Mouse (Mus musculus): ENCODE measurements around the gene Usp46. TPM values are rescaled to one million over a fixed set of nuclear protein-coding genes. Genes with fewer than 3 reads are reported as not detected.
"Not testable (repeated sequence)": the region's sequence is repeated elsewhere in the genome, so short reads cannot be mapped to it uniquely, and the experiment has no call there.

Gene Usp46
- total RNA-seq, 2 experiments from 2014 or later, result 37.3 to 41.4 TPM

DNA sequence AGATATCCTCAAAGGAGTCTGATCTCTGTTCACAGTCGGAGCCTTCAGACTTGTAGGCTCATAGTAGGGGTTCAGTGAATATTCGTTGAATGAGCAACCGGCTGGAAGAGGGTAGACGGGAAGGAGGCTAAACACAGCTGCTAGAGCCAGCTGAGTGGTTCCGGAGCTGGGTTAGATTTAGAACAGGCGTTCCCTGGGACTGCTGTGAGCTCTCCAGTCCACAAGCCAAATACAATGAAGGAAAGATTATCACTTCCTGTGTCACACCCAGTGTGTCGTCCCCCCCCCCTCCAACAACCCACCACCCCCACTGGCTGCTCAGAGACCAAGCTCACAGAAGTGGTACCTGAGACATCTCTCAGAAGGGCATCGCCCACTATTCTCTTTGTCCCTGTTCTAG lies 9.7 kb upstream of the Usp46 start:
- ATAC-seq (replicated peaks; ENCODE audit: low FRiP score, low TSS enrichment, poor library complexity, severe bottlenecking), result no peak

DNA sequence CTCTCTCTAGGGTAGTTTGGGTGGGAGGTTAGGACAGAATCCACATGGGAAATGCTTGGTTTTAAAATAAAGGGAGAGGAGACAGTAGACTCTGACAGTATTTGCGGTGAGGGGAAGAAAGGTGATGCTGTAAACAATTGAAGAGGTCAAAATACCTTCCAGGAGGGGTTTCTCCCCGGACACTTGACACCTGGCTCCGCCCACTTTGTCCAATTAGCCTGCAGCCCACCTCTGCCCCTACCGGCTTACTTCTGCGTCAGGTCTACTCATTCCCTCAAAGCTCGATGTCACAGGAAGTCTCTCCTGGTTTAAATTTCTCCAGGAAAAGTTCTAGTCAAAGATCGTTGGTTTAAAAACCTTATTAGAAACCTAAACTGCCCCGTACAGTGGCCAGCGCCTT lies 8.5 kb upstream of the Usp46 start:
- ATAC-seq (replicated peaks; ENCODE audit: low FRiP score, low TSS enrichment, poor library complexity, severe bottlenecking), result no peak

DNA sequence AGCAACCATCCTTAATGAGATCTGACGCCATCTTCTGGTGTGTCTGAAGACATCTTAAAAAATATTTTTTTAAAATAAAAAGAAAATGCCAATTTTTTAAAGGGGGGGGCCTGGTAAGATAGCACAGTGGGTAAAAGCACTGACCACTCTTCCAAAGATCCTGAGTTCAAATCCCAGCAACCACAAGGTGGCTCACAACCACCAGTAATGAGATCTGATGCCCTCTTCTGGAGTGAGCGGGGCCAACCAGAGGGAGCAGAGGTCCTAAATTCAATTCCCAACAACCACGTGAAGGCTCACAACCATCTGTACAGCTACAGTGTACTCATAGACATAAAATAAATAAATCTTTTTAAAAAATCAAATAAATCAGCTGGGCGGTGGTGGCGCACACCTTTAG lies 2.3 kb upstream of the Usp46 start:
- ATAC-seq (replicated peaks; ENCODE audit: low FRiP score, low TSS enrichment, poor library complexity, severe bottlenecking), result not testable (repeated sequence)

DNA sequence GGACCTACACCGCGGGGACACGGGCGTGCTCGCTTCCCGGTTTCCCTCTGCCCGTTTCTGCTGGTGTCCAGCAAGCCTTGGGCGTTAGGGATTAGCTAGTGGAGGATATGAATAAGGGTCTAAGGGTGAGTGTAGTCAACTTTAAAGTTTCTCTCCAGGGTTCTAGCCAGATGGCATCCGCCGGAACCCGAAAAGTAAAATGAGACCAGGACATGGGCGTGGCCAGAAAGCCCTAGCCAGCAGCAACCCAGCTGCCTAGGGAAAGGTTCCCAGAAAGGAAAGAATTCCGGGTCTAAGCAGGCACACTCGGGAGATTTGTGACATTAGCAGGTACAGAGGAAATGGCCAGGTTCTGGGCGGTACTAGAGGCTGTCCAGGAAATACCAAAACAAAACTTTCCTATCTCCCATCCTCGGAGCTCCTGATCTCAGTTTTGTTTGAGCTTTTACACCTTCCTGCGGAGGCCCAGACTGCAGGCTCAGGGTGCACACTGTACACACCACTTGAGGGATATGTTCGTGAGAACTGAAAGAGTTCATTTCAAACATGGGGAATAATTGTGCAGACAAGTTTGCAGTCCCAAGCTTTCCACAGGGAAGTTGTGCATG lies 587 bp upstream of the Usp46 start:
- ATAC-seq (replicated peaks; ENCODE audit: low FRiP score, low TSS enrichment, poor library complexity, severe bottlenecking), result peak; percentile 3; the same call in 1 of the 2 replicates

DNA sequence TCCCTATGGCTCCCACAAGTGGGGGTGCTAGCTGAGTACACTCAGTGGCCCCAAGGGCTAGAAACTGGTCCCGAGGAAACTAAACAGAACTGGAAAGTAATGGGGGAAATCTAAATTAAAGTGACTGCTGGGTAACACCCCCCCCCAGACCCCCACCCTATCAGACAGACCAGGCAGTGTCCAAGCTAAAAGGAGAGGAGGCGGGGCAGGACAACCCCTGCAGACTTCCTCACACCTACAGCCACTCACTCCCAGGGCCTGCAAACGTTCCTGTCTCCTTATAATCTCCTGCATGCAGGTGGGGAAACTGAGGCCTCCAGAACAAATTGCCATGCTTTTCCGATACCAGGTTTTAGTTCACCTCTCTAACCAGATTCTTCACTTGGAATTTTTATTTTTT lies 885 bp downstream of the Usp46 start:
- no peak for ATAC-seq (replicated peaks; ENCODE audit: low FRiP score, low TSS enrichment, poor library complexity, severe bottlenecking)

DNA sequence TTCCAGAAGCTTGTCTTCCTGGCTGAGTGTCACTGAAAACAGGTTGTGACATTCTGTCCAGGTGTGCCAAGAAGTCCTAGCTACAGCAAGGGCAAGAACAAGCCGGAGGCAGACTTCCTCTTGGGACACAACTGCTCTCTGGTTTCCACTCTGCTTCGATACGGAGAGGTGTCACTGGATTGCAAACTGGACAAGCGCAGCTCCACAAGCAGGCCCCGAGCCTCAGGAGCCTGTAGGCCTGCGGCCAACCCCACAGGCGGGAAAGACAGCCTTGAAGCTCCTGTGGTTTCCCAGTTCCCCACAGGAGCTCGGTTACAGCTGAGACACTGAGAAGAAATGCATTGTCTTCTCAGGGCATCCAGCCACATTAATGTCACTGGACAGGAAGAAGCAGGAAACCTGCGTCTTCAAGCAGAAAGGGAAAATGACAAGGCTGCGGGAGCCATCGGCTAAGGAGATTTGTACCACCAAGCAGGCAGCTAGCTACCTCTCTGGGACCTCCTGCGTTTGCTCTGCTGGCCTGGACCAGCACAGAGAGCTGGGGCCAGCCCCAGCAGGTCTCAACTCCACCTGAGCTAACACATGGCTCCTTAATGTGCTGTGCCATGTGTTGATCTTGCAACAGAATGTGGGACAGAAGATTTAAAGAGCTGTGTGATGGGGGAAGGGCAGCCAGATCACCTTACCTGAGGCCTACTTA lies 1.7 kb downstream of the Usp46 start:
- ATAC-seq (replicated peaks; ENCODE audit: low FRiP score, low TSS enrichment, poor library complexity, severe bottlenecking), result no peak

DNA sequence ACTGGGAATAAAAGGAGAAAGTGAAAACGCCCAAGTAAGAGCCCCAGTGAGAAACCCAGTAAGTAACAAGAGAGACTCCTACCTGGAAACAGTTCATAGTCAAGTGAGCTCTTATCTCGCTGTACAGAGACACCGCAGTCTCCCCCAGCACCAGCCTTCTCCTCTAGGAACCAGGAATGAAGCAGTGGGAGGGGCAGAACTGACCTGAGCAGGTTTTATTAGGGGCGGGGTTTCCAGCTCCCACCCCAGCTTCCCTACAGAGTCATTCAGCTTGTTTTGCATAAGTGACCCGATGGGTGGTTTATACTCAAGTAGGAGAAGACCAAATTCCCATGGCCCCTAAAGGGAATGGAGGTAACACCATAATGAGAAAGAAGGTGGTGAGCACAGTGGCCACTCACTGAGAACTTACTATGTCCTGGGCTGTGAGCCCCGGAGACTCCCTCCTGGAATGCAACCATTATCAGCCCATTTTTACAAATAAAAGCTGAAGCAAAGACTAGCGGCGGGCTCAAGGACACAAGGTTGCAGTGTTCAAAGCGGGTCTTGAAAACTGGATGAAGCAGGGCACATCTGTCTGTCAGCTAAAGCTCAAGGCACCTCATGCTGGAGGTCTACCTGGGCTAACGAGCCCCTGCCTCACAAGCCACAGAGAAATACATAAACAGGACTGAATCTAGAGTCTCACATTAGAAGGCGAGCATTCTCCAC lies 2.5 kb downstream of the Usp46 start:
- peak; percentile 53 for ATAC-seq (replicated peaks; ENCODE audit: low FRiP score, low TSS enrichment, poor library complexity, severe bottlenecking)

DNA sequence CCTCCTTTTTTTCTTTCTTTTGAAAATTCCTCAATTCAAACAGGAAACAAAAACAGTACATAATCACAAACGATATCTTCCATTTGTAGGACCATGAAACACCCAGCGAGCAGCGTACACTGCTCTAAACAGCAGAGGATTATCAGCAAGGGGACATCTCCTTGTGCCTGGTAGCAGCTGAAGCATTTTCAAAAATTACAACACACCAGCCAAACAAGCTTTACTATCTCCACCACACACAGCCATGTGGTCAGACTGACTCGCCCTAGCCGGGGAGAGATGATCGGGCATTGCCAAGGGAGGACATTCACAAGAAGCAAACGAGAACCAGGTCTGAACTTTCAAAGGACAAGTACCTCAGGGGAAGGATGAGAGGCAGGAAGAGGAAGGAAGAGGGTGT lies 3.4 kb downstream of the Usp46 start:
- ATAC-seq (replicated peaks; ENCODE audit: low FRiP score, low TSS enrichment, poor library complexity, severe bottlenecking), result peak; percentile 75

DNA sequence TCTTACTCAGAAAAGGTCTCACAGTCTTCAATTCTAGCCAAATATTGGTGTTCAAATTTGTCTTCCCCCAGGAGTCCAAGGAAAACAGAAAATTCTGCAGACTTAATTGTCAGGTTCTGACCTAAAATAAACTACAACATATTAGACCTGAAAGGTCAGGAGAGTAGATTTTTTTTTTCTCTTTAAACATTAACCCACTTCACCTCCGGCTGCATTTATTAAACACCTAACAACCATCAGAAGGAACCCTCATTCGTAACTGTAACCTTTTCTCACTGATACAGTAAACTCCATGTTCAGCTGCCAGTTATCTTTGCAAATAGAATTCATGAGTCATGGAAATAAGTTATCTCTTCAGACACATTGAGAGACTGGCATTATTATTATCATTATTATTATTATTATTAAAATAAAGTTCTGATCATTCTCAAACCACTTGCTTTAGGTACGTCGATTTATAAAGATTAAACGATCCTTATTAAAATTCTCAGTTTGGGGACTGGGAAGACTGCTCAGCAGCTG lies 4.9 kb downstream of the Usp46 start:
- no peak; the same call in 1 of the 2 replicates for ATAC-seq (replicated peaks; ENCODE audit: low FRiP score, low TSS enrichment, poor library complexity, severe bottlenecking)

DNA sequence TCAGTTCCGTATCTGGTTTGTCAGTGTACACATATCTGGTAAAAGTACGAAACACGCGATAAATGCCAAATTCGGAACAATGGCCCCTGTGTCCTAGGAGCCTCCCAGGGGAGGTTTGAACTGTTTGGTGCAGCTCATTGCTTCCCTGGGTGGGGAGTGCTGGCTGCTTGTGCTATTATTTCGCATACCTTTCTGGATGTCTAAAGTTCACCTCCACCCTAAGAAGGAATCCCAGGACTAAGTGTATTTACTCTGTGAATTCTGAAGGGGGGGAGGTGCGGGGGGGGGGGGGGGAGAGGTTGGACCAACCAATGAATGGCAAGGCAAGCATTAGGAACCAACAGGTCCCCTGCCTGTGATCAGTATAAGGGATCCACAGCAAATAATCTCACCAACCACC lies 6.0 kb downstream of the Usp46 start:
- no peak for ATAC-seq (replicated peaks; ENCODE audit: low FRiP score, low TSS enrichment, poor library complexity, severe bottlenecking)

DNA sequence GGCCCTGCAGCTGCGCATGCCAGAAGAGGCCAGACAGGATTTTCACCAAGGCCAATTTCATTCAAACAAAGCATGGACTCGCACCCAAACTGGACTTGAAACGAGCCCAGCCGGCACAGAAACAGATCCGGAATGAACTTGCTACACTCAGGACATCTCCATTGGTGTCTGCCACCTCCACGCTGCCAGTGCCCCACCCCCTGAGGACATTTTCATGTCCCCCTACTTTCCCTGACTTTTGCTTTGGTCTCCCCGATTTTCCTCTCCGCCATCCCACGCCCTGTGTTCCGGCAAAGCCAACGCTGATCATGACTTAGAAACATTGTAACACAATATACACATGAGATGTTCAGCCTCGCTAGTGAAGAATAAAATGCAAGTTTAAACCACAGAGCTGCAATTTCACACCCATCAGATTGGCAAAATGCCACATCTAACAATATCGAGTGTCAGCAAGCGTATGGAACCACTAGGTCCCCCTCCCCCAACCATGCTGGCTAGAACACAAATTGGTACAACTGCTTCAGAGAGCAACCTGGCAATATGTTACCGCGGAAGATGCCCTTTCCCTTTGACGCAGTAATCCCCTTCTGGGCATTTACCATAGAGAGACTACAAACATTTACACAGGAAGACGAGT lies 6.7 kb downstream of the Usp46 start:
- ATAC-seq (replicated peaks; ENCODE audit: low FRiP score, low TSS enrichment, poor library complexity, severe bottlenecking), result 0 out of 2 replicates have a peak, but pooled peaks have one; percentile 19

DNA sequence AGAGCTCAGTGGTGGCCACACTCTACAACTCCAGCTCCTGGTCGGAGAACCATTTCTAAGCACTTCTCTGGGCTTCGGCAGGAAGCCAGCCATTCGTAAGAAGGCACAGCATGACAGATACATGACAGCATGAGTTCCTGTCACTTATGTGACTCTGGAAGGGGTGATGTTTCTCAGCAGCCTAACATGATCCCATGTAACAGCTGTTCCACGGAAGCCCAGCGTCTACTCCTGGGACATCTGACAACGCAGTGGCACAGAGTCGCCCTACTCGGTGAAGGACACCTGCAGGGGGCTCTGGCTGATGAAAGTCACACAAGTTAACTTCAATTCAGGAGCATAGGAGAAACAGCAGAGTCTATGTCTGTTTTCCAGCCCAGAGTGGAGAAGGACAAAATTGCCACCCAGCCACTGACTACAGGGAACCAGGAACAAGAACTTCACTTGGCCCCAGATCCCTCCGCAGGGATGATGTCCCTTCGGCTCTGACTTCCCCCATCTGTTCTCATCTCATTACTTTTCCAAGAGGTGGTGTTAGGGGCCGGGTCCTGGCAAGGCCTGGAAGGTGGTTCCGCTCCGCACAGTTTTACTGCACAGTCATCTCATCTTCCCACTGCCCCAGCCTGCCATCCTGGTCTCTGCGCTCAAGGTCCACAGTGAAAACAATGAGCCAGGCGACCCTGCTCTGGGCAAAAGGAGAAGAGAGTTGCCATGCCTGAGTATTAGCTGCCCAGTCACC lies 15.9 kb downstream of the Usp46 start:
- ATAC-seq (replicated peaks; ENCODE audit: low FRiP score, low TSS enrichment, poor library complexity, severe bottlenecking), result no peak

DNA sequence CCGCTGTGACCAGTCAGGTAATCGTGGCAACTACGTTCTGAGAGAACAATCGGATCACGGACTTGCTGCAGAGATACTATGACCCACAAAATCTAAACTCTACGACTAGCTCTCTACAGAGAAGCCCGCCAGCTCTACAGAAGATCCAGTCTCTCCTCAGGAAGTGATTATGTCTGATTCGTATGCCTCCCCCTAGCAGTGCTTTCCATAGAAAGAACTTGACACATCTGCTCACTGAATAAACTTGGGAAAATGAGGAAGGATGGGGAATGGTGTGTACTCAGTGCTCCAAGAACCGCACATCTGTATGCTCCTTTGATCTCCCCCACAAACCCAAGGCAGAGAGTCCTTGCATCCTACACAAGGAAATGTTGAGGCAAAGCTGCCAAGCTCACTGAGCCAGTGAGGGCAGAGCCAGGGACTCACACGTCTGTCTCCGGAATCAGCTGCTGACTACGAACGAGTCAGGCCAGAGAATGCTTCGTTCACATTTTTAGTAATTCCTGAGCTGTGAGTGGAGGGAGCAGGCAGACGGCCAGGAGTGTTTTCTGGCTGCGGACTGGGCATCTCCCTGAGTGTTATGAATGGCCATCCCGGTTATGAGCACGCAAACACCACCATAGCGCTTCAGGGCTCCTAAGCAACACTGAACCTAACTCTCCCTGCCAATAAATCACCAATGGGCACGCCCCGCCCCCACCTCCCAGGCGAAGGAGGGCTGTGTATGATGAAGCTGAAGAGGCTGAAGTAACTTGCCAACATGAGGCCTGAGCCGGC lies 16.6 kb downstream of the Usp46 start:
- no peak for ATAC-seq (replicated peaks; ENCODE audit: low FRiP score, low TSS enrichment, poor library complexity, severe bottlenecking)

DNA sequence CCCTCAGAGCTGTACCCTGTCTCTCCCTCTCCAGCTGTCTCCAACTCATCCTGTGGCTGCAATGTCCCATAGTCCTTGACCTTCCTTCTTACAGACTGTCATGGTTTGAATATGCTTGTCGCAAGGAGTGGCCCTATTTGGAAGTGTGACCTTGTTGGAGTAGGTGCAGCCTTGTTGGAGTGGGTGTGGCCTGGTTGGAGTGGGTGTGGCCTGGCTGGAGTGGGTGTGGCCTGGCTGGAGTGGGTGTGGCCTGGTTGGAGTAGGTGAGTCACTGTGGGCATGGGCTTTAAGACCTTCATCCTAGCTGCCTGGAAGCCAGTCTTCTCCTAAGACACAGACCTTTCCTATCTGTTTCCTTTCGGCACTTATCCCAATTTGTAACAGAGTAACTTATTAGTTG lies 17.3 kb downstream of the Usp46 start:
- peak; percentile 71 for ATAC-seq (replicated peaks; ENCODE audit: low FRiP score, low TSS enrichment, poor library complexity, severe bottlenecking)

DNA sequence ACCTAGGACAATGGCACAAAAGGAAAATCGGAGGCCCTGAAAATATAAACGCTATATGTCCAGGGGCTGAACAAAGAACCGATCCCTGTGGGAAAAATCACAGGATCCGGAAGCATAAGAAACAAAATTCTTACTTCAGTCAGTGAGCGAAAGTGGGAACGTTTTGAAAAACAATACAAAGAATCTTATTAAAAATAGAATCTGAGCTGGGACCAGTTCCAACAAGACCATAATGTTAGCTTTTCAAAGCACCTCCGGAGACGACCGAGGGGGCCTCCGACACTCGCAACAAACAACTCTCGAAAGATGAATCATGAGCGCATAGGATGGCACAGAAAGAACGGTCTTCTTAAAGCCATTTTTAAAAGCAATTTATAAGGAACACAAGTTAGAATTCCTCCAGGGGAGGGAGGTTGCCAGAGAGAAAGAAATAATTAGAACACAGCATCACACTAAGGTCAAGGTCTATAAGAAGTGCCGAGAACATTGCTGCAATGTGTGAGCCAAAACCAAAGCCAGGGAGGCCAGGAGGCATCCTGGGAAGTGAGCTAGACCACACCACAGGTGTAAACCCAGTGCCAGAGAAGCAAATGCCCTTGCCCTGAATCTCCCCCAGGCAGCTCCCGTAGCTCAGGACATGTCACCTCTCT lies 19.3 kb downstream of the Usp46 start:
- no peak for ATAC-seq (replicated peaks; ENCODE audit: low FRiP score, low TSS enrichment, poor library complexity, severe bottlenecking)

DNA sequence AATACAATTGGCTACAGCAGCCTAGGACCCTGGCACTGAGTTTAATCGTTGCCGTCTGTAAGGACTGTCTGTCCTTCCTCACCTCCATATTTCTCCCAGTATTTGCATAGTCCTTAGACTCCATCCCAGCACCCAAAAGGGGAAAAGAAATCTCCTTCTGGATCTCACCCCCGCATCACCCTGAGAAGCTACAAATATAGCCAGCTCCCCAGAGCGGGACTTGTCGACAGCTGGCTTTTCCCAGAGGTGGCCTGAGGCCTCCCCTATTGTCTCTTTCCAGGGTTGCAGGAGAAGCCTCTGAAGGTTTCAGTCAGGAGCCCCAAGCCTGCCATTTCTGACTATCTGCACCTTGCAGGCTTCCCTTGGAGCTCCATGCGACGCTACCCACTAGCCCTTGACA lies 23.6 kb downstream of the Usp46 start:
- no peak for ATAC-seq (replicated peaks; ENCODE audit: low FRiP score, low TSS enrichment, poor library complexity, severe bottlenecking)

DNA sequence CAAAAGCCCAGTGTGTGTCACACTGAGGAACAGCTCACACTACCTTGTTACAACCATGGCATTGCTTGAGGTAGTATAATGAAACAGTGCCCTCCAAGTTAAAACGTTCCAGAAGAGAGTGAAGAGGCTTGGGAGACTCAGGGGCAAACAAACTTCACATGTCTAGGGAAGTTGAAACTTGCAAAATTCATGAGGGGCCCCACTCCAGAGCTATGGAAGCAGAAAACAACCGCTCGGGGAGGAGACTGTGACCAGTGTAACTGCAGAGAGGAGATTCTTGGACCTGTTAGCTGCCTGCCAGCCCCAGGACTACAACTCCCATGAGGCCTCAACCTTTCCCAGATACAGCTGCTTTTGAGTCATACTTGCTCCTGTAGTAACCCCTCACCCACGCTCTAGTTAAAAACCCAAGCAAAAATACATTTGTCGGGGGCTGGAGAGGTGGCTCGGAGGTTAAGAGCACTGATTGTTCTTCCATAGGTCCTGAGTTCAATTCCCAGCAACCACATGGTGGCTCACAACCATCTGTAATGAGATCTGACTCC lies 25.4 kb downstream of the Usp46 start:
- no peak for ATAC-seq (replicated peaks; ENCODE audit: low FRiP score, low TSS enrichment, poor library complexity, severe bottlenecking)

DNA sequence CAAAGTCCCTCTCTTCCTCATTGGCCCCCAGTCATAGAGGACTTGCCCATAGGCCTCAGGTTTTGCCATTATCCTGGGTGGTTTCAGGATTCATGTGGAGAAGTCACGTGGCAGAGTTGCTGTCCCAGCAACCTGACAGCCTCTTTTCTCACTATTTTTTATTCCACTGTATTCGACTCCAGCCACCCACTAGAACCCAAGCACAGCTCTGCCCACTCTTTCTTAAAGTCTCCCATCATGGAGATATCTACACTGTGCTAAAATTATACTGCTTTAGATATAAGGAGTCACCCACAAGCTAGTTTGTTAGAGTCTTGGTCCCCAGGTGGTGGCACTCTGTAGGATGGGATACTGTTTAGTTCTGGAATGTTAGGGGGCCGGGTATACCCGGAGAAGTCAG lies 27.7 kb downstream of the Usp46 start:
- no peak for ATAC-seq (replicated peaks; ENCODE audit: low FRiP score, low TSS enrichment, poor library complexity, severe bottlenecking)
